Mouse (Mus musculus): ENCODE measurements around the gene Unk. TPM values are rescaled to one million over a fixed set of nuclear protein-coding genes. Genes with fewer than 3 reads are reported as not detected.

Unk gene
- total RNA-seq, 2 experiments from 2014 or later, result 6.0 to 7.1 TPM

- intact Hi-C loops (cut with DNase I), result no loop called here
- no peak for DNase-seq
Observed at GRCm38 (mm10) chr11:116028177-116028865, 1.8 kb upstream of the Unk start.

DNA sequence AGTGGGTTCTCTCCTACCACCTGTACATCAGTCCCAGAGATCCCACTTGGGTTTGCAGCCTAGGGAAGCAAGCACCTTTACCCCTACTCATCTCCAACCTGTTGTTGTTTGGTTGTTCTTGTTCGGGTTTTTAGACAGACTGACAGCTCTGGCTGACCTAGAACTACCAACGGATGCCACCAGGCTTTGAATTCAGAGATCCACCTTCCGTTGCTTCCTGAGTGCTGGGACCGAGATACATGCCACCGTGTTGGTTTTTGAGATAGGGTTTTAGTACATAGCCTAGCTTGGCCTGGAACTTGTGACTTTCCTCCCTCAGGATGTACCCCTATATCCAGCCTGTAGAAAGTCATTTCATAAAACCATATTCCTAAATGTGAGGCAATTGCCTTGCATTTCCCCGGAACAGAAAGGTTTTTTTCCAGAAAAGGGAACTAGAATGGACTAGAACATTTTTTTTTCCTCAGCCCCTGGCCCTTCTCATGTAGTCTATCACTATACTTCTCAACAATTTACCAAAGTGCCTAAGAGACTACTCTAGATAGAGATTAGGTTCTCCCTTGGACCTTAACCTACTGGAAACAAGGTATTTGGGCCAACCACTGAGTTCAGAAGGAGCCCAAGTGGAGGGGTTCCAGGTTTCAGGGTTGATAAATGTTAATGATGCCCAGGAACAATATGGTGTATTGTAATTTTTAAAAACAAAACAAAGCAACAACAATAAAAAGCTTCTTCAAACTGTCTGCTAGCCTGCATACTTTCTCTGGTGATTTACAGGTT lies 846 bp upstream of the Unk start:
- no peak for DNase-seq
- intact Hi-C loops (cut with DNase I), result no loop called here

DNA sequence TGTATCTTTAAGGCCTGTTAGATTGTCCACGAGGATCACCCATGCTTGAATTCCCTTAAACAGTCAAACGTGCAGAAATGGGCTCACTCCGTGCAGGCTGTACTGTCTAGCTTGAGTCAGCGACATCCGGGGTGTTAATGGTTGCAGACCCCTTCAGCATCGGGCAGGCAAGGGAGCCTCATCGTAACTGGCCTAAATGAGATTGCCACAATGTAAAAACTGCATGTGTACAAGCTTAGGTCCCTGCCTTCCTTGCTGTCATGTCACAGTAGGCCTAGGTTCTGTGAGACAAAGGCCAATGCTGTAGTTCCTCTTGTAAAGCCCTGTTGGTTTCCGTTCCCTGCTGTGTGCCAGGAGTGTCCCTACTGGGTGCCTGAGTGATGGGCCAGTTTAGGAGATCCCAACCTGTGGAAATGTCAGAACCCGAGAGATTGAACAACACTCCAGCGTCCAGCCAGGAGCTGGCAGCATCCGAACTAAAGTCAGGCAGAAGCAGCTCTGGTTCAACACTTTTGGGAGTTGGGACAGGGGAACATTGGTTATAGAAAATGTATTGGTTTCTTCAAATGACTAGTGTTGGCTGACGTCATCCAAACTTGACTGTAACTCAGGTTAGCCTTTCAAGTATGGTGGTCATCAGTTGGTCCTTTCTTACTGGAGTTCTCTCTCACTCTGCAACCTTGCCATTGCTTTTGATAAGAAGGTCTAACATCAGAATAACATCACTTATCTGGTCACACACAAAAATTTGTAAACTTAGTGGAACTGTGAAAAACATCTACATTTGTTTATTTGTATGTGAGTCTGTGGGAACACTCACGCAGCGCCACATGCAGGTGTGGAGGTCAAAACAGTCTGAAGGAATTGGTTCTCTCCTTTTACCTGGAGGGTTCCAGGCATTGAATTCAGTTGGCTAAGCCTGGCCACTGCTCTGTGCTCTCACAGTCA lies 1.1 kb downstream of the Unk start:
- intact Hi-C loops (cut with DNase I), result loop anchor here (2.0 kb wide), 1 partner anchor 460 kb away; no protein-coding TSS in a partner anchor
- no peak for DNase-seq

GRCm38 (mm10) chr11:116034584-116034983 lies 4.5 kb downstream of the Unk start:
- intact Hi-C loops (cut with DNase I), result no loop called here
- no peak for DNase-seq

GRCm38 (mm10) chr11:116036671-116037070 lies 6.5 kb downstream of the Unk start:
- DNase-seq, result no peak
- intact Hi-C loops (cut with DNase I), result loop anchor here (5.0 kb wide), 1 partner anchor 46 kb away; no protein-coding TSS in a partner anchor

GRCm38 (mm10) chr11:116037826-116038225 lies 7.7 kb downstream of the Unk start:
- DNase-seq, result no peak
- intact Hi-C loops (cut with DNase I), result loop anchor here (5.0 kb wide), 1 partner anchor 44 kb away; no protein-coding TSS in a partner anchor

- intact Hi-C loops (cut with DNase I), result no loop called here
- DNase-seq, result no peak
Observed at GRCm38 (mm10) chr11:116040593-116040992, 10.5 kb downstream of the Unk start.

DNA sequence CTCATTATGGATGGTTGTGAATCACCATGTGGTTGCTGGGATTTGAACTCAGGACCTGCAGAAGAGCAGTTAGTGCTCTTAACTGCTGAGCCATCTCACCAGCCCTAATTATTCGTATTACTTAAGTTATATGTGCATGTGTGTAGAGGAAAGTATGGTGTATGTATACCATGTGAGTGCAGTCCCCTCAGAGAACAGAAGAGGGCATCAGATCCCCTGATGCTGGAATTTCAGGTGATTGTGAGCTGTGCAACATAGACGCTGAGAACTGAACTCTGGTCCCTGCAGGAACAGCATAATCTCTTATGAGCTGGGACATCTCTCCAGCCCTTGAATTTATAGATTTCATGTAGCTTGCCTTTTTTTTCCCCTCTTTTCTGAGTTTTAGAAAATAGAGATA lies 11.7 kb downstream of the Unk start:
- no peak for DNase-seq
- intact Hi-C loops (cut with DNase I), result no loop called here

DNA sequence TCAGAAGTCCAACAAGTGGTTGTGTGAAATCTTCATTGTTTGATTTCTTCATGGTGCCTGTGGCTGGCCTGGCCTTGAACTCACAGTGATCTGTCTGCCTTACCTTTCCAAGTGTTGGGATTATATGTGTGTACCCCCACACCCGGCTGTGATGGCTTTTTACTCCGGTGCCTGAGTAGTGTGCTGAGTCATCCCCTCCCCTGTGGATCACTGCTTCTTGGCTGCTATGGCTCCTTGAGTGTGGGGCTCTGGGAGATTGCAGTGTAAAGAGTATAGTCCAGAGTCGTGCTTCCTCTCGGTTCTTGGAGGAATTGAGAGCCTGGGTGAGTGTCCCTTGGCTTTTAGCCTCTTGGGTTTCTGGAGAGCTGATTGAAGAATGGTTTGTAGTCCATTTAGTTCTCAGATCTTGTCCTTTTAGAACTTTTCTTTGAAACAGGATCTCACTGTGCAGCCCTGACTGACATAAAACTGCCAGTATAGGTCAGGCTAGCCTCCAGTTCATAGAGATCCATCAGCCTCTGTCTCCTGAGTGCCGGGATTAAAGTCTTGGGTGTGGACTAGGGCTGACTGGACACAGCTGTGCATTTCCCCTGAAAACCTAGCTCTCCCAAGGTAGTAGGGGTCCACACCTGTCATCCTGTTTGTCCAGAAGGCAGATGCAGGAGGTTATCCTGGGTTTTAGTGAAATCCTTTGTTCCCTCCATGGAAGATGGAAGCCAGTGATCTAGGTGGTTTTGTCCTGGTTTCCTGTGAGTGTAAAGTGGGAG lies 12.4 kb downstream of the Unk start:
- intact Hi-C loops (cut with DNase I), result no loop called here
- no peak for DNase-seq

GRCm38 (mm10) chr11:116043286-116043685 lies 13.2 kb downstream of the Unk start:
- DNase-seq, result no peak
- intact Hi-C loops (cut with DNase I), result no loop called here

GRCm38 (mm10) chr11:116045173-116045572 lies 15.1 kb downstream of the Unk start:
- no peak for DNase-seq
- intact Hi-C loops (cut with DNase I), result no loop called here

GRCm38 (mm10) chr11:116049610-116050009 lies 19.5 kb downstream of the Unk start:
- intact Hi-C loops (cut with DNase I), result no loop called here
- no peak for DNase-seq

GRCm38 (mm10) chr11:116050196-116050595 lies 20.1 kb downstream of the Unk start:
- intact Hi-C loops (cut with DNase I), result no loop called here
- no peak for DNase-seq

DNA sequence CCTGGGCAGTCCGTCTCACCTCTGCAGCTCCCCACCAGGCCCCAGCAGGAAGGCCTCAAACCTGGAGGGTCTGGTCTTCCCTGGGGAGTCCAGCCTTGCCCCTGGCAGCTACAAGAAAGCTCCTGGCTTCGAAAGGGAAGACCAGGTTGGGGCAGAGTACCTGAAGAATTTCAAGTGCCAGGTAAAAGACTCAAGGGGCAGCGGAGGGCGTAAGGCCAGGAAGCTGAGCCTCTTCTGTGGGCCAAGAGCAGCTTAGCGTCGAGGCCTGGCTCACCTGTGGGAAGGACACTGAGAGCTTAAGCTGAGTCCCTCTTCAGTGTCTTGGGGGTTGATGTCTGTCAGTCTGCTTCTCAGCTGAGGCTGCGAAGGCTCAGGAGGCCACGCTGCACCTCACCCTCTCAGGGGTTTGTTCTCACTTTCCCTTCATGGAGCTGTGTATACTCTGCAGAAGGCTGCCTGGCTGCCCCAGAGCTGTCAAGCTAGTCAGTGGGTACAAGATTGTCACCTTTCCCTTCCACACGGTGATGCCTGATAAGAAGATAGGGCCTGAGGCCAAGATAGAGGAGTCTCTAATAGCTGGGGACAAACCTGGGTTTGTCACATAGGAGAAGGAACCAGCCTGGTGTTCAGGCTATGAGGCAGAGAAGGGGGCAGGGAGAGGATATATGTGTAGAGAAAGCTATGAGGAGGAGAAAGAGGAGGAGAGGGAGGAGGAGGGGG lies 23.5 kb downstream of the Unk start:
- no peak for DNase-seq
- intact Hi-C loops (cut with DNase I), result no loop called here

- intact Hi-C loops (cut with DNase I), result no loop called here
Observed at GRCm38 (mm10) chr11:116055873-116056272, 25.8 kb downstream of the Unk start.

DNA sequence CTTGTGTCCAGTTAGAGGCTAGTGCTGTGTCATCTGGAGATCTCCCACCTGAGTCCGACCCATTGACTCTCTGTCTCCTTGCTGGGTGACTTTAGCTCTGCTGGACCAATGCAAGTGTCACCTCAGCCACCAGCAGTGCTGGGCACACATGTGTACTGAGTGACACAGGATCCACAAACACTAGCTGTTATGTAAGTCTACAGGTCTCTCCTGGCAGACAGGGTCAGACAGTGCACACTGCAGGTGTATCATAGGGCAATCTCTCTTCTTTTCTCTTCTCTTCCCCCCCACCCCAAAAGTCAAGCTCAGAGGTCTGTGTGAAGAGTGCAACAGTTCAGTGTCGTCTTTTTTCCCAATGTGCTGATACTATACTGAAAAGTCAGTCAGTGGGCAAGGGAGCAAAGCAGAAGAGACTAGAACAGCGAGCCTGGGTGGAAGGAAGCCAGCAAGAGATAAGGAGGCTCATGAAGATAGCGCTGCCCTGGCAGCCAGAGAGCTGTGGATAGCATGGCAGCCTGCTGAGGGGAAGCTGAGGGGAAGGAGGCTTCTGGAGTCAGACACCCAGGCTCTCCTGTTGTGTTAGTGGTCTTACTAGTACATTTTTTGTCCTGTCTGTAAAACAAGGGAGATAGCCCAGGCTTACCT lies 27.2 kb downstream of the Unk start:
- no peak for DNase-seq
- intact Hi-C loops (cut with DNase I), result no loop called here

More at GRCm38 (mm10) chr11:116055873-116056272, 25.8 kb downstream of the Unk start:
- DNase-seq, result no peak

GRCm38 (mm10) chr11:116058022-116058614 lies 28.0 kb downstream of the Unk start:
- DNase-seq, result no peak
- intact Hi-C loops (cut with DNase I), result no loop called here
